Mouse (Mus musculus): Measurements from ENCODE around the gene Olfr1170. TPM values are rescaled to one million over a fixed set of nuclear protein-coding genes. Genes with fewer than 3 reads are reported as not detected.

The Olfr1170 gene
- polyA plus RNA-seq (2014; fragmentation: Nextera tagmentation; extraction: Ambion mirVana) = not detected in 2 replicates

DNA sequence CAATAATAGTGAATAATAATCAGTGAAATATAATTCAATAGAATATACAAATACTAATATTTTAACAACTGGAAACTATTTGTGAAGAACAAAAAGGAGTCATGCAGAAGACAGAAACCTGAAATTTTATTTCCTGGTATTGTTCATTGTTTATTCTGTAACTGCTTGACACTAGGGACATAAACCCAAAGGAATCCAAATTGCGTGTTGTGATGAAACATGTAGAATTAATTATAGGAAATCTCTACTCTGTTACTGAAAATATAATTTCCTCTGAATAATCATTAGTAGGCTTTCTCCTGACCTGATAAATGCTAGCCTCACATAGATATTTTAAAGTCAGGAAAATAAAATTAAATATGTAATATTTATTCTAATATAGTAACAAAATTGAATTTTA, at the start of gene Olfr1170:
TSS of gene Olfr1170 (minus strand) at position 101 of the 400 bp plus-strand sequence.
- ATAC-seq (no peak), DNase-seq (ENCODE audit: low spot score) (no peak)
- Histone ChIP-seq H3K4me1 (ENCODE audit: control insufficient read depth, insufficient read depth, low read length) (no peaks in the 10 kb centered on the region), H3K9me3 (replicated peaks; ENCODE audit: control insufficient read depth, low read length) (no peaks in the 10 kb centered on the region), H3K4me2 (ENCODE audit: low read length) (no peak within 1 kb of the TSS), H3K4me3 (ENCODE audit: low read depth, low read length) (no peak within 1 kb of the TSS), H3K27me3 (replicated peaks; ENCODE audit: control insufficient read depth, insufficient read depth, low read length) (no peaks in the 10 kb centered on the region), H3K27ac (ENCODE audit: low read depth, low read length) (no peak within 1 kb of the TSS), H3K36me3 (ENCODE audit: control insufficient read depth, insufficient read depth, low read length) (no peaks in the 10 kb centered on the region), H3K9ac (ENCODE audit: low read length) (no peak within 1 kb of the TSS)
- 91% methylated on average over 1 of the region's 1 CpGs for WGBS

GRCm38 (mm10) chr2:88220784-88221183, 7.3 kb downstream of the Olfr1170 start:
- H3K4me3 ChIP-seq (ENCODE audit: low read depth, low read length) = no peak overlapping the region
- H3K9me3 ChIP-seq (replicated peaks; ENCODE audit: control insufficient read depth, low read length) = no peaks in the 10 kb centered on the region
- 89% methylated on average over 1 of the region's 1 CpGs for WGBS
- H3K27ac ChIP-seq (ENCODE audit: low read depth, low read length) = no peak overlapping the region
- H3K9ac ChIP-seq (ENCODE audit: low read length) = no peak overlapping the region
- DNase-seq (ENCODE audit: low spot score) (no peak), ATAC-seq (no peak)
- H3K4me2 ChIP-seq (ENCODE audit: low read length) = no peak overlapping the region
- H3K36me3 ChIP-seq (ENCODE audit: control insufficient read depth, insufficient read depth, low read length) = no peaks in the 10 kb centered on the region
- H3K4me1 ChIP-seq (ENCODE audit: control insufficient read depth, insufficient read depth, low read length) = no peaks in the 10 kb centered on the region
- no peaks in the 10 kb centered on the region for H3K27me3 ChIP-seq (replicated peaks; ENCODE audit: control insufficient read depth, insufficient read depth, low read length)

GRCm38 (mm10) chr2:88181580-88181979, 46.6 kb downstream of the Olfr1170 start, which contains the start of gene Olfr1168:
Gene Olfr1168, plus strand, starts transcription at chr2:88181880.
- Histone ChIP-seq H3K27ac (ENCODE audit: low read depth, low read length) (no peak within 1 kb of the TSS), H3K9ac (ENCODE audit: low read length) (no peak within 1 kb of the TSS), H3K27me3 (replicated peaks; ENCODE audit: control insufficient read depth, insufficient read depth, low read length) (no peaks in the 10 kb centered on the region), H3K4me2 (ENCODE audit: low read length) (no peak within 1 kb of the TSS), H3K36me3 (ENCODE audit: control insufficient read depth, insufficient read depth, low read length) (no peaks in the 10 kb centered on the region), H3K4me3 (ENCODE audit: low read depth, low read length) (no peak within 1 kb of the TSS), H3K9me3 (replicated peaks; ENCODE audit: control insufficient read depth, low read length) (no peaks in the 10 kb centered on the region), H3K4me1 (ENCODE audit: control insufficient read depth, insufficient read depth, low read length) (no peaks in the 10 kb centered on the region)
- DNase-seq (ENCODE audit: low spot score) (no peak), ATAC-seq (no peak)
- WGBS = 87% methylated on average over 2 of the region's 2 CpGs

Other genes starting within 250 kb of the Olfr1170 start
- gene Olfr1158, start 238.2 kb downstream of the Olfr1170 start, polyA plus RNA-seq (2014; fragmentation: Nextera tagmentation; extraction: Ambion mirVana) = not detected in 2 replicates
- not detected in 2 replicates for gene Olfr1160, start 220.1 kb downstream of the Olfr1170 start, polyA plus RNA-seq (2014; fragmentation: Nextera tagmentation; extraction: Ambion mirVana)
- gene Olfr1161, start 205.6 kb downstream of the Olfr1170 start, polyA plus RNA-seq (2014; fragmentation: Nextera tagmentation; extraction: Ambion mirVana) = not detected in 2 replicates
- not detected in 2 replicates for gene Olfr73, start 190.6 kb downstream of the Olfr1170 start, polyA plus RNA-seq (2014; fragmentation: Nextera tagmentation; extraction: Ambion mirVana)
- gene Olfr1162, start 177.2 kb downstream of the Olfr1170 start, polyA plus RNA-seq (2014; fragmentation: Nextera tagmentation; extraction: Ambion mirVana) = not detected in 2 replicates
- gene Olfr1163, start 156.5 kb downstream of the Olfr1170 start, polyA plus RNA-seq (2014; fragmentation: Nextera tagmentation; extraction: Ambion mirVana) = not detected in 2 replicates
- gene Olfr1164, start 134.4 kb downstream of the Olfr1170 start, polyA plus RNA-seq (2014; fragmentation: Nextera tagmentation; extraction: Ambion mirVana) = not detected in 2 replicates
- gene Olfr1166, start 100.1 kb downstream of the Olfr1170 start, polyA plus RNA-seq (2014; fragmentation: Nextera tagmentation; extraction: Ambion mirVana) = not detected in 2 replicates
- not detected in 2 replicates for gene Olfr1167, start 73.1 kb downstream of the Olfr1170 start, polyA plus RNA-seq (2014; fragmentation: Nextera tagmentation; extraction: Ambion mirVana)
- gene Olfr1168, start 46.5 kb downstream of the Olfr1170 start, polyA plus RNA-seq (2014; fragmentation: Nextera tagmentation; extraction: Ambion mirVana) = not detected in 2 replicates
- not detected in 2 replicates for gene Olfr1173, start 51.5 kb upstream of the Olfr1170 start, polyA plus RNA-seq (2014; fragmentation: Nextera tagmentation; extraction: Ambion mirVana)
- not detected in 2 replicates for gene Olfr1174-ps, start 86.8 kb upstream of the Olfr1170 start, polyA plus RNA-seq (2014; fragmentation: Nextera tagmentation; extraction: Ambion mirVana)
- gene Olfr1175-ps, start 98.9 kb upstream of the Olfr1170 start, polyA plus RNA-seq (2014; fragmentation: Nextera tagmentation; extraction: Ambion mirVana) = not detected in 2 replicates
- not detected in 2 replicates for gene Olfr1176, start 108.4 kb upstream of the Olfr1170 start, polyA plus RNA-seq (2014; fragmentation: Nextera tagmentation; extraction: Ambion mirVana)
- not detected in 2 replicates for gene Olfr1177-ps, start 118.2 kb upstream of the Olfr1170 start, polyA plus RNA-seq (2014; fragmentation: Nextera tagmentation; extraction: Ambion mirVana)
- gene Olfr1178, start 158.7 kb upstream of the Olfr1170 start, polyA plus RNA-seq (2014; fragmentation: Nextera tagmentation; extraction: Ambion mirVana) = not detected in 2 replicates
- gene Olfr1179, start 178.1 kb upstream of the Olfr1170 start, polyA plus RNA-seq (2014; fragmentation: Nextera tagmentation; extraction: Ambion mirVana) = not detected in 2 replicates
- gene Olfr1180, start 190.8 kb upstream of the Olfr1170 start, polyA plus RNA-seq (2014; fragmentation: Nextera tagmentation; extraction: Ambion mirVana) = not detected in 2 replicates
- not detected in 2 replicates for gene Olfr1181, start 197.8 kb upstream of the Olfr1170 start, polyA plus RNA-seq (2014; fragmentation: Nextera tagmentation; extraction: Ambion mirVana)
- not detected in 2 replicates for gene Gm13757, start 220.8 kb upstream of the Olfr1170 start, polyA plus RNA-seq (2014; fragmentation: Nextera tagmentation; extraction: Ambion mirVana)
- gene Olfr1183, start 226.5 kb upstream of the Olfr1170 start, polyA plus RNA-seq (2014; fragmentation: Nextera tagmentation; extraction: Ambion mirVana) = not detected in 2 replicates